Mouse (Mus musculus) embryonic facial prominence, embryonic 11.5 days (tissue): ENCODE results near the gene Ces1e. TPM values are rescaled to one million over a fixed set of nuclear protein-coding genes. Genes with fewer than 3 reads are reported as not detected.

Experiments
- ATAC-seq: fragments of 200-750 bp; cut with Nextera tagmentation; replicated peaks from 2 replicates; pipeline ENCODE4 v1.8.0; 2017; ENCODE audit warnings: low read depth; ENCODE audit not compliant: insufficient number of reproducible peaks, low FRiP score, low TSS enrichment
- DNase-seq: peaks from one replicate; pipeline ENCODE4 v3.0.0-alpha.2; 2015; ENCODE audit warnings: low spot score
- H3K27ac ChIP-seq: fragments of 300-500 bp; sonication (generic); replicated peaks from 2 replicates; pipeline ENCODE4 v1.5.1; 2014; ENCODE audit warnings: mild to moderate bottlenecking, low read depth, low read length, control low read depth
- H3K27me3 ChIP-seq: fragments of 300-500 bp; sonication (generic); 2 replicates; pipeline ENCODE4 v1.6.1; 2014; ENCODE audit warnings: mild to moderate bottlenecking, low read length, moderate library complexity, mixed read lengths; ENCODE audit not compliant: control insufficient read depth, insufficient read depth
- H3K36me3 ChIP-seq: fragments of 300-500 bp; sonication (generic); replicated peaks from 2 replicates; pipeline ENCODE4 v1.6.1; 2014; ENCODE audit warnings: low read depth, mild to moderate bottlenecking, low read length, moderate library complexity, mixed read lengths; ENCODE audit not compliant: control insufficient read depth, insufficient read depth
- H3K4me1 ChIP-seq: fragments of 300-500 bp; sonication (generic); 2 replicates; pipeline ENCODE4 v1.6.1; 2014; ENCODE audit warnings: low read length, mixed read lengths; ENCODE audit not compliant: control insufficient read depth, insufficient read depth
- H3K4me2 ChIP-seq: fragments of 300-500 bp; sonication (generic); 2 replicates; pipeline ENCODE4 v1.6.1; 2014; ENCODE audit warnings: low read depth, mild to moderate bottlenecking, control low read depth, low read length, moderate library complexity
- H3K4me3 ChIP-seq: fragments of 300-500 bp; sonication (generic); 2 replicates; pipeline ENCODE4 v1.5.1; 2014; ENCODE audit warnings: low read depth, low read length, control low read depth
- H3K9ac ChIP-seq: fragments of 300-500 bp; sonication (generic); replicated peaks from 2 replicates; pipeline ENCODE4 v1.6.1; 2014; ENCODE audit warnings: mild to moderate bottlenecking, control low read depth, low read length
- H3K9me3 ChIP-seq: fragments of 300-500 bp; sonication (generic); replicated peaks from 2 replicates; pipeline ENCODE4 v1.6.1; 2016; ENCODE audit warnings: mild to moderate bottlenecking, low read length, inconsistent platforms, mixed read lengths; ENCODE audit not compliant: control insufficient read depth
- WGBS: fragments of 180-500 bp; shearing (Covaris S2); extraction: QIAGEN DNeasy Blood & Tissue Kit; methylation state at CpG from one replicate; pipeline ENCODE4 v1.1.7; 2014; 5-methylcytosine and 5-hydroxymethylcytosine counted together
- polyA plus RNA-seq: library from polyadenylated mRNA; unstranded; fragments of >200 nt; fragmentation: Nextera tagmentation; extraction: Ambion mirVana; gene quantifications from 2 replicates; pipeline ENCODE4 v1.2.1, GENCODE M21; 2014

Gene Ces1e
- not detected in 2 replicates for polyA plus RNA-seq

DNA sequence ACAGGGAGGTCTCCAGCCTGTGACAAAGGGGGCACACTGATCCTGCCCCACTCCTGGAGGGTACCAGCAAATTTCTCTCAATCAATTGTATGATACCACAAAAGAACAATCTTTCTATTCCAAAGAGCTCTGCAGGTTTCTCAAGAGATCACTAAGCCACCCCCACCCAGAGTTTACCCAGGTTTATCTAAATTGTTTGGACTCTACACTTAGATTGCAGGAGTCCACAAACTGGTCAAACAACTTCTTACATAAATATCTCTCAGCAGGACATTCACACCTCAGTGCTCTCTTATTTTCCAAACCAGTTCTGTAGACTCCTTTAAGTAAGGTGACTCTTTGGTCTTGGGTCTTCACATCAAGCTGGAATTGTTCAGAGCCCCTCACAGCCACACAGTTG is at the start of gene Ces1e:
Gene Ces1e, minus strand, starts transcription at position 174 of the 400 bp plus-strand sequence.
- Histone ChIP-seq H3K4me3 (no peak within 1 kb of the TSS), H3K27ac (no peak within 1 kb of the TSS), H3K9ac (no peak within 1 kb of the TSS), H3K4me1 (no peaks in the 10 kb centered on the region), H3K9me3 (no peaks in the 10 kb centered on the region), H3K36me3 (no peaks in the 10 kb centered on the region), H3K27me3 (no peaks in the 10 kb centered on the region), H3K4me2 (no peak within 1 kb of the TSS)
- ATAC-seq (no peak), DNase-seq (no peak)

DNA sequence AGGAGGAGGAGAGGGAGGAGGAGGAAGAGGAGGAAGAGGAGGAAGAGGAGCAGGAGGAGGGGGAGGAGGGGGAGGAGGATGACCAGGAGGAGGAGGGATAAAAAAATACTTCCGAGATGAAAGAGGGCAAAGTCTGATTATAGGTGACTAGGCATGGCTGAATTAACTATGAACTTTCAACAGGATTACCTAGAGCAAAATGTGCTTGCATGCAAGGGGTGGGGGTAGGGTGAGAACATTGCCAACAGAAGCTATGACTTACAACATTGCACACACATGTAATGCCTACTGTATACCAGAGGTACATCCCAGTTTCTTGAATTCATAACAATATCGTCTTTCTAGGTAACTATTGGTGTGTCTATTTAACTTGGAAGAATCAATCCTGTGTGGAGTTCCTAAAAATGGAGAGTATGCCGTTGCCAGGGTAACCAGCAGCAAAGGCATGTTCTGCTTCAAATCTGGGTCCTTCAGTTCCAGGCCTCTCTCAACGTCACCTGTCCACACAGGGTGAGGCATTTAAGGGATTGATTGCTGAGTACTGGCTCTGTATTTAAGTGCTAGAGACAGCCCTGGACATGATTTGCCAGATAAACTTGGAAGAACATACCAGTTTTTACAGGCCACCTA is 48.9 kb upstream of the Ces1e start:
- no peaks in the 10 kb centered on the region for H3K27me3 ChIP-seq
- H3K9me3 ChIP-seq = no peaks in the 10 kb centered on the region
- H3K36me3 ChIP-seq = no peaks in the 10 kb centered on the region
- WGBS = 75% methylated on average over 4 of the region's 4 CpGs
- no peak overlapping the region for H3K9ac ChIP-seq
- DNase-seq (no peak), ATAC-seq (no peak)
- H3K4me2 ChIP-seq = no peak overlapping the region
- H3K4me3 ChIP-seq = no peak overlapping the region
- H3K4me1 ChIP-seq = no peaks in the 10 kb centered on the region
- no peak overlapping the region for H3K27ac ChIP-seq

DNA sequence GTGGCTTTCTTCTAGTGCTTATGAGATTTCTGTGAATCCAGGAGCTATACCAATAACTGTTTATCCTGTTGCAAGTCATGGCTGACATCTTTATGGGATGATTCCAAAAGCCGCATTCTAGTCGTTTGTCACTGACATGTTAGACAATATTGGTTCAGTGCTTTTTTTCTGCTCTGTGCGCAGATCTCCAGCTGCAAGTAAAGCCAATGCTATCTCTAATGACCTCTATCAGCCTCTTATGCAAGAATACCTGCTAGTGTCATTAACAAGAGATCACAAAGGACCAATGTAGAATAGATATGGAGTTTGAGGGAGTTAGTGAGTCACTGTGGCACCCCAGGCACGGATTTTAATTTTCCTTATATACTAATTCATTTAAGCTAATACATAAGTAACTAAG is 45.2 kb upstream of the Ces1e start:
- Histone ChIP-seq H3K4me2 (no peak overlapping the region), H3K36me3 (no peaks in the 10 kb centered on the region), H3K27ac (no peak overlapping the region), H3K27me3 (no peaks in the 10 kb centered on the region), H3K4me1 (no peaks in the 10 kb centered on the region), H3K9me3 (no peaks in the 10 kb centered on the region), H3K4me3 (no peak overlapping the region), H3K9ac (no peak overlapping the region)
- ATAC-seq = no peak
- no peak for DNase-seq
- WGBS = 90% methylated on average over 4 of the region's 4 CpGs

DNA sequence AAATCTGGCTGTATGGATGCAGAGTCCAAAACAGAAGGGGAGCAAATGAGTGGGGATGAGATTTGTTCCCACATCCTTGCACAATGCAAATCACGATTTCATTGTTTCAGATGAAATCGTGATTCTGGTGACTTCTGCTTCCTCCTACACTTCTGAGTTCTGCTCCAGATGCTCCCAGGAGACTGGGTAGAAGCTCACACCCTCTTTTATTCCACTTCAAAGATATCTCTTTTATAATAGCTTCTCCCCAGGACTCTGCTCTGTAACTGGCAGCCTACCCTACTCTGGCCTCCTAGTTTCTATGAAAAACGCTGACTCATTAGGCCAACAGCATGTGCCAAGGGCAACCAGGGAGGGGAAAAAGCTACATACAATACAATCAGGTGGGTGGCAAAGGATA is 43.9 kb upstream of the Ces1e start:
- no peak for ATAC-seq
- H3K4me2 ChIP-seq = no peak overlapping the region
- 89% methylated on average over 3 of the region's 3 CpGs for WGBS
- no peaks in the 10 kb centered on the region for H3K36me3 ChIP-seq
- no peak overlapping the region for H3K9ac ChIP-seq
- H3K4me1 ChIP-seq = no peaks in the 10 kb centered on the region
- no peaks in the 10 kb centered on the region for H3K9me3 ChIP-seq
- no peak for DNase-seq
- no peak overlapping the region for H3K4me3 ChIP-seq
- H3K27ac ChIP-seq = no peak overlapping the region
- H3K27me3 ChIP-seq = no peaks in the 10 kb centered on the region

DNA sequence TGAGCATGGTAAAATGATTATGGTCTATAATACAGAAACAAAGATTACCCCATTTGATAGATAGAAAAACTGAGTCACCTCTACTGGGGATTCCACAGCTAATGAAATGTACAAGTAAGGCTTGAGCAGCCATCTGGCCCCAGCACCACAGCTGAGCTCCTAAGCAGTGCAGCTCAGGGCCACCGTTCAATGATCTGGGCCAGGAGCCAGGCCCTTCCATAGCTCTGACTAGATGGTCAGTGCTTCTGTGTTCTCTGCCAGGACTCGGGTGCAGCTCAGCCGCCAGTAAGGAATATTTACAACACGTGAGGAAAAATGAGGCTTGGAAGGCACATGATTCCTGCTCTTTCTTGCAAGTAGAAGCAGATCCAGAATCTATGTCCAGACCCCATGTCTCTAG is 43.3 kb upstream of the Ces1e start:
- no peak overlapping the region for H3K4me2 ChIP-seq
- no peak overlapping the region for H3K4me3 ChIP-seq
- no peak for ATAC-seq
- no peak overlapping the region for H3K27ac ChIP-seq
- no peak for DNase-seq
- no peaks in the 10 kb centered on the region for H3K4me1 ChIP-seq
- H3K9ac ChIP-seq = no peak overlapping the region
- H3K36me3 ChIP-seq = no peaks in the 10 kb centered on the region
- no peaks in the 10 kb centered on the region for H3K9me3 ChIP-seq
- WGBS = 93% methylated on average over 4 of the region's 4 CpGs
- H3K27me3 ChIP-seq = no peaks in the 10 kb centered on the region

DNA sequence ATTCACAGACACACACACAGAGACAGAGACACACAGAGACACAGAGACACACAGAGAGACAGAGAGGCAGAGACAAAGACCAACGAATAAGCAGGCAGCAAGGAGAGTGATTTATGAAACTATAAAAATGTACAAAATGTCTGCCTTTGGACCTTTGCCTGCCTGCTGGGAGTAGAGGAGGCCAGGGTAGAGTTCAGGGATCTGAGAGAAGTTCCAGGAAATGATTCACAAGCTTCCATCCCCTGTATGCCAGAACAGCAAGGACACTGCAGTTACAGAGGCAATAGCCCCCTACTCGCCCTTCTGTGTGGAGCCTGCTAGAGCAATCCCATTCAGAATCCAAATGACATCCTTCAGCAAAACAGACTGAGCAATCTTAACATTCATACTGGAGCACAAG is 32.0 kb upstream of the Ces1e start:
- Histone ChIP-seq H3K4me3 (no peak overlapping the region), H3K9me3 (no peaks in the 10 kb centered on the region), H3K27me3 (no peaks in the 10 kb centered on the region), H3K27ac (no peak overlapping the region), H3K4me1 (no peaks in the 10 kb centered on the region), H3K36me3 (no peaks in the 10 kb centered on the region), H3K4me2 (no peak overlapping the region), H3K9ac (no peak overlapping the region)
- ATAC-seq (no peak), DNase-seq (no peak)
- 76% methylated on average over 2 of the region's 2 CpGs for WGBS

DNA sequence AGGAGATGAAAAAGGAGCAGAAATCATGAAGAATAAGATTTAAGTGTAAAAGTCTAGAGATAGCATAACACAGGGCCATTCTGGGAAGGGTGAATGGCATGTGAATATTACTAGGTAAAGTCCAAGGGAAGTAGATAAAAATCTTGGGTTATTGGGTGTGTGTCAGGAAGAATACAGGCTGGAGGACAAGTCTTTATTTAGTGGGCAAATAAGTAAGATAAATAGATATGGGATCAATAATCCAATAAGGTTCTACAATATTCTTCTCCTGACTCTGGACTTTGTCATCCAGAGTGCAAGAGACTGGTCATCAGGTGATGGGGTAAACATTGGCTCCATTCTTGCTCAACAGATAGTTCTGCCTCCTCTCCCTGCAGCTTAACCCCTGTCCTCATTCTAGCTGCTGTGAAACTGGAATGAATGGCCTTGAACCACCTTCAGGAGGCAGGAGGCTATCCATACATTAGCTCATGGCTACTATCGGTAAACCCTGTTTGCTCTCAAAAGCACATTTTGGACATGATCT is 23.0 kb upstream of the Ces1e start:
- WGBS = 100% methylated on average over 1 of the region's 1 CpGs
- ATAC-seq (no peak), DNase-seq (no peak)

DNA sequence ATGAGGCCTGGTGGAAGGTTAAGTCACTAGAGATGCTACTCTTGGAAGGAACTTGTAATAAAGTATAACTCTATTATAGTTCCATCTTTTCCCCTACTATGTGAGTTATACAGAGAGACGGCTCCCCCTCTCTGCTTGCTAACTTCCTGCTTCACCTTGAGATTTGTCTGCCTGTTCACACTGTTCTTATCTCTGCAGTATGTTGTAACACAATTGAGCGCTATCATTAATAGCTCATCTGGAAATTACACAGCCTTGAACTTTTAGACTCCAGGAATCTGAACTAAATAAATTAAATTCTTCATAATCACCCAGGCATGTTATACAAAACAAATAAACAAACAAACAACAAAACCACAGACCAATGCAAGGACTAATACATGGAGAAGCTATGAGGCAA is 16.6 kb upstream of the Ces1e start:
- Histone ChIP-seq H3K4me2 (no peak overlapping the region), H3K36me3 (no peaks in the 10 kb centered on the region), H3K27ac (no peak overlapping the region), H3K9me3 (no peaks in the 10 kb centered on the region), H3K9ac (no peak overlapping the region), H3K27me3 (no peaks in the 10 kb centered on the region), H3K4me3 (no peak overlapping the region), H3K4me1 (no peaks in the 10 kb centered on the region)
- no peak for DNase-seq
- ATAC-seq = no peak
- 93% methylated on average over 2 of the region's 2 CpGs for WGBS

More for the DNA sequence above, 23.0 kb upstream of the Ces1e start:
- H3K9ac ChIP-seq = no peak overlapping the region
- H3K9me3 ChIP-seq = no peaks in the 10 kb centered on the region
- no peaks in the 10 kb centered on the region for H3K27me3 ChIP-seq
- no peaks in the 10 kb centered on the region for H3K36me3 ChIP-seq
- H3K4me3 ChIP-seq = no peak overlapping the region
- H3K4me2 ChIP-seq = no peak overlapping the region
- H3K4me1 ChIP-seq = no peaks in the 10 kb centered on the region
- no peak overlapping the region for H3K27ac ChIP-seq
